ENCODE assay signal across 24 mouse cellular contexts in genomic region chr7:128514341-128514740, GRCm38 (mm10).
"Had no signal": no experiment of that assay in that cellular context is flagged by ENCODE, and none has a peak within 500 bp of the region (broad histone marks: within the 10 kb centered on the region; RNA-seq: fewer than 3 reads in every experiment).

No protein-coding gene starts in this region.

- H3K4me1 ChIP-seq: intestine, embryonic 15.5 days; liver, embryonic 13.5 days; liver, embryonic 15.5 days had no signal

- H3K36me3 ChIP-seq: hindbrain, embryonic 10.5 days; hindbrain, embryonic 12.5 days; intestine, embryonic 15.5 days; limb, embryonic 12.5 days; liver, embryonic 13.5 days; liver, embryonic 15.5 days had no signal

- ATAC-seq: hindbrain, embryonic 16.5 days; inflammation-experienced regulatory T-cells, adult 6 months; intestine, embryonic 15.5 days; intestine, postnatal 0 days had no signal

- H3K27ac ChIP-seq: gastrocnemius, adult 2 months; hindbrain, embryonic 12.5 days; intestine, embryonic 15.5 days; layer of hippocampus, adult 2 months; liver, embryonic 13.5 days; liver, embryonic 15.5 days had no signal

- H3K4me2 ChIP-seq: heart, embryonic 11.5 days; hindbrain, embryonic 12.5 days; intestine, embryonic 15.5 days; liver, embryonic 11.5 days; liver, embryonic 13.5 days; liver, embryonic 15.5 days had no signal

- DNase-seq: gastrocnemius, adult 2 months; gastrocnemius, postnatal 10 days; gastrocnemius, postnatal 25 days; heart, postnatal 10 days; heart, postnatal 4 days; kidney, adult 18-20 months; kidney, adult 8-10 months; kidney, postnatal 10 days; kidney, postnatal 25 days; kidney, postnatal 4 days; left cerebral cortex, postnatal 4 days; liver; liver, embryonic 13.5 days had no signal

- H3K9me3 ChIP-seq: hindbrain, embryonic 10.5 days; hindbrain, embryonic 12.5 days; intestine, embryonic 15.5 days; limb, embryonic 12.5 days; liver, embryonic 13.5 days; liver, embryonic 15.5 days had no signal

- H3K9ac ChIP-seq: hindbrain, embryonic 12.5 days; intestine, embryonic 15.5 days; limb, embryonic 12.5 days; liver, embryonic 13.5 days; liver, embryonic 15.5 days had no signal

- H3K27me3 ChIP-seq: hindbrain, embryonic 12.5 days; intestine, embryonic 15.5 days; limb, embryonic 12.5 days had no signal

- H3K4me3 ChIP-seq: gastrocnemius, adult 2 months; hindbrain, embryonic 12.5 days; intestine, embryonic 15.5 days; layer of hippocampus, adult 2 months; limb, embryonic 12.5 days; liver, embryonic 13.5 days; liver, embryonic 15.5 days had no signal
